In the genomic region with DNA sequence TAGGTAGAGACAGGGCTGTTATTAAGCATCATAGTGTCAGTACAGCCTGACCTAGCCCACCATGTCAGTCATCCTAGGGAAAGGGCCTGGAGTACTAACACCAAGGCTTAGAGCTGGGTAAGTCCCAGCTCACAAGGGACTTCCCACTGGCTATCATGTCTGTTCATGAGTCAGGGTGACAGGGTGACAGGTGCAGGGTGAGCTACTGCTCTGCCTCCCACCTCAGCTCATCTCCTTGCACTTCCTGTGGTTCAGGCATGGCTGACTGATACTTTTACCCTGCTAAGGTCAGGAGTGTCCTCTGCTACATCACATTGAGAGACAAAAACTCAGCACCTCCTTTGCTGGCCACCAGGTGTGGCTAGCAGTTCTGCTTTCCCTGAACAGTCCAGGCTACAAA, we compare ENCODE assay signal across 18 mouse cellular contexts. TPM values are rescaled to one million over a fixed set of nuclear protein-coding genes. Genes with fewer than 3 reads are reported as not detected.
"Had no signal": no experiment of that assay in that cellular context is flagged by ENCODE, and none has a peak within 500 bp of the region (broad histone marks: within the 10 kb centered on the region; RNA-seq: fewer than 3 reads in every experiment).

No protein-coding gene starts in this region.

- H3K36me3 ChIP-seq: limb, embryonic 15.5 days; midbrain, embryonic 15.5 days; neural tube, embryonic 13.5 days had no signal

- H3K4me1 ChIP-seq: limb, embryonic 15.5 days; liver, embryonic 12.5 days; midbrain, embryonic 15.5 days had no signal

- H3K27me3 ChIP-seq: limb, embryonic 15.5 days; midbrain, embryonic 15.5 days; neural tube, embryonic 13.5 days had no signal

- H3K9me3 ChIP-seq: limb, embryonic 15.5 days; liver, embryonic 12.5 days; megakaryocyte, embryonic 14.5 days; midbrain, embryonic 15.5 days; neural tube, embryonic 13.5 days had no signal

- H3K4me3 ChIP-seq: limb, embryonic 15.5 days; liver, embryonic 12.5 days; megakaryocyte, embryonic 14.5 days; midbrain, embryonic 15.5 days; neural tube, embryonic 13.5 days had no signal

- ATAC-seq: liver, embryonic 12.5 days; midbrain, embryonic 15.5 days had no signal

- DNase-seq: kidney, postnatal 25 days; layer of hippocampus, adult 9-11 months; layer of hippocampus, postnatal 36 days; lung, embryonic 14.5 days; lung, postnatal 10 days; lung, postnatal 4 days; right cerebral cortex, postnatal 14 days; thymus, adult 2 months; thymus, postnatal 25 days had no signal

- H3K27ac ChIP-seq: limb, embryonic 15.5 days; liver, embryonic 12.5 days; midbrain, embryonic 15.5 days; neural tube, embryonic 13.5 days had no signal

RNA-seq across cellular contexts. Expression of gene Fam83g, which starts 15.0 kb away (rescaled TPM):
- total RNA-seq: layer of hippocampus, postnatal 36 days; left cerebral cortex, postnatal 25 days; monocyte, adult 5-6 weeks had no signal

RNA-seq across cellular contexts. Expression of gene Slc5a10, which starts 21.8 kb away (rescaled TPM):
- total RNA-seq: monocyte, adult 5-6 weeks had no signal
- polyA plus RNA-seq: limb, embryonic 15.5 days; liver, embryonic 12.5 days; liver, embryonic 16.5 days; lung, embryonic 14.5 days; midbrain, embryonic 11.5 days; midbrain, embryonic 15.5 days; neural tube, embryonic 13.5 days had no signal
